8 mouse cellular contexts compared by ENCODE assay signal in the genomic region with DNA sequence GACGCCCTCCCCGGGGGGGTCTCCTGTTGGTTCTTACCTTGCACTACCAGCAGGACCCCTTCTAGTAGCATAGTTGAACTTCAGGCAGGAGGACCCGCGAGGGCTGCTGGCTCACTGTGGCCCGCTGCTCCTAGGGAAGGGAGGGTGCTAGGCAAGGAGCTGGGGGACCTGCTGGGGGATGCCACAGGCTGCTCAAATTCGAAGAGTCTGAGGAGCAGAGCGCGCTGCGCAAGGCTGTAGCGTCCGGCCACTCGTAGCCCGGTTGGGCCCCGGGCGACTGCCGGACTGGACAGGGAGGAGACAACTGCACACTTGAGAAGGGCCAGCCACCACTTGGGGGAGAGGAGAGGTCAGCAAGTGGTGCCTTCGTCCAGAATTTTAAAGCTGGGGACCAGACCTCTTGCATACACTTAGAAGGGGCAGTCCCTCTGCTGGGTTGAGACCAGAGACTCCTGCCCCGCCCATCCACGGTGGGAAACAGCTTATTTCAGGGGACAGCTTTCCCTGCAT. TPM values are rescaled to one million over a fixed set of nuclear protein-coding genes. Genes with fewer than 3 reads are reported as not detected.
DNase-seq lines count a peak whose midpoint lies in the region; ATAC-seq and TF ChIP-seq lines count a peak whose summit lies in the region.

TSS of gene Mamdc2 (minus strand) at position 455 of the 510 bp plus-strand sequence.

- H3K4me3 ChIP-seq in bone marrow, adult 2 months (replicated peaks; ENCODE audit: control insufficient read depth, low read depth, low read length) = peak within 1 kb of the TSS; percentile 56
- peak within 1 kb of the TSS; percentile 37 for H3K4me3 ChIP-seq in forebrain, embryonic 11.5 days (ENCODE audit: low read depth, low read length)
- H3K4me3 ChIP-seq in hindbrain, embryonic 14.5 days (replicated peaks; ENCODE audit: low read length) = peak within 1 kb of the TSS; percentile 37
- H3K4me3 ChIP-seq in liver, embryonic 15.5 days (replicated peaks) = peak within 1 kb of the TSS; percentile 35

- no peak for TF ChIP-seq CTCF in bone marrow, adult 2 months (IDR thresholded peaks at IDR 0.05; ENCODE audit: control insufficient read depth, insufficient read depth, low read length)

- H3K4me2 ChIP-seq in forebrain, embryonic 11.5 days (ENCODE audit: low read depth, low read length, severe bottlenecking) = peak within 1 kb of the TSS; percentile 96
- peak within 1 kb of the TSS; percentile 92 for H3K4me2 ChIP-seq in hindbrain, embryonic 14.5 days (replicated peaks)
- H3K4me2 ChIP-seq in liver, embryonic 15.5 days = peak within 1 kb of the TSS; percentile 62

- ATAC-seq in forebrain, embryonic 11.5 days (replicated peaks; ENCODE audit: low FRiP score) = peak; percentile 61
- ATAC-seq in hindbrain, embryonic 14.5 days (ENCODE audit: low FRiP score) = peak; percentile 65
- ATAC-seq in liver, embryonic 15.5 days (ENCODE audit: insufficient read depth) = no peak
- no peak for ATAC-seq in CD4-positive, CD25-positive, alpha-beta regulatory T cell, adult 4 months

- no peaks in the 10 kb centered on the region for H3K36me3 ChIP-seq in forebrain, embryonic 11.5 days (ENCODE audit: control insufficient read depth, insufficient read depth, low read length)
- H3K36me3 ChIP-seq in hindbrain, embryonic 14.5 days (replicated peaks; ENCODE audit: control insufficient read depth, insufficient read depth) = no peaks in the 10 kb centered on the region
- H3K36me3 ChIP-seq in liver, embryonic 15.5 days (replicated peaks) = no peaks in the 10 kb centered on the region

- 5% methylated on average over 19 of the region's 19 CpGs for WGBS in bone marrow, adult 2 months
- 1% methylated on average over 19 of the region's 19 CpGs for WGBS in forebrain, embryonic 11.5 days
- under 1% methylated on average over 19 of the region's 19 CpGs for WGBS in hindbrain, embryonic 14.5 days
- 2% methylated on average over 19 of the region's 19 CpGs for WGBS in liver, embryonic 15.5 days (ENCODE audit: insufficient replicate concordance)

- peak; percentile 9 to 38 for DNase-seq in layer of hippocampus, postnatal 10 days (ENCODE audit: low spot score in 2 of 2)
- DNase-seq in layer of hippocampus, postnatal 36 days = no peak
- peak; percentile 67 for DNase-seq in forebrain, embryonic 11.5 days (ENCODE audit: low spot score)
- DNase-seq in hindbrain, embryonic 14.5 days (ENCODE audit: low spot score) = no peak
- peak; percentile 56 for DNase-seq in neural tube, embryonic 10.5 days (ENCODE audit: extremely low spot score, low spot score)

- H3K9me3 ChIP-seq in forebrain, embryonic 11.5 days (ENCODE audit: control insufficient read depth, low read length) = no peaks in the 10 kb centered on the region
- H3K9me3 ChIP-seq in hindbrain, embryonic 14.5 days (ENCODE audit: control insufficient read depth, low read length) = 0 out of 2 replicates have a peak, but pooled peaks cover 9% of the 10 kb centered on the region
- no peaks in the 10 kb centered on the region for H3K9me3 ChIP-seq in liver, embryonic 15.5 days (replicated peaks)

- no peak within 1 kb of the TSS; the same call in 1 of the 2 replicates for H3K27ac ChIP-seq in bone marrow, adult 2 months (ENCODE audit: control insufficient read depth, insufficient read depth, low read depth, low read length, poor library complexity)
- H3K27ac ChIP-seq in forebrain, embryonic 11.5 days (ENCODE audit: low read depth, low read length) = no peak within 1 kb of the TSS
- H3K27ac ChIP-seq in hindbrain, embryonic 14.5 days = no peak within 1 kb of the TSS
- no peak within 1 kb of the TSS for H3K27ac ChIP-seq in liver, embryonic 15.5 days (replicated peaks)

- H3K4me1 ChIP-seq in bone marrow, adult 2 months (ENCODE audit: control insufficient read depth, insufficient read depth, low read length) = no peaks in the 10 kb centered on the region; the same call in 1 of the 2 replicates
- H3K4me1 ChIP-seq in forebrain, embryonic 11.5 days (replicated peaks; ENCODE audit: control insufficient read depth, insufficient read depth, low read length) = peaks cover 2% of the 10 kb centered on the region; the same call in 1 of the 2 replicates
- peaks cover 12% of the 10 kb centered on the region for H3K4me1 ChIP-seq in hindbrain, embryonic 14.5 days (replicated peaks; ENCODE audit: control insufficient read depth, insufficient read depth, low read length)
- H3K4me1 ChIP-seq in liver, embryonic 15.5 days (replicated peaks) = peaks cover 6% of the 10 kb centered on the region; the same call in 1 of the 2 replicates

- peak within 1 kb of the TSS; percentile 54 for H3K9ac ChIP-seq in forebrain, embryonic 11.5 days (ENCODE audit: low read length)
- peak within 1 kb of the TSS; percentile 45 for H3K9ac ChIP-seq in hindbrain, embryonic 14.5 days
- no peak within 1 kb of the TSS for H3K9ac ChIP-seq in liver, embryonic 15.5 days

- TF ChIP-seq POLR2A in bone marrow, adult 2 months (IDR thresholded peaks at IDR 0.05; ENCODE audit: borderline replicate concordance, control insufficient read depth, low read depth, low read length) = no peak

- H3K27me3 ChIP-seq in forebrain, embryonic 11.5 days (ENCODE audit: control insufficient read depth, insufficient read depth, low read length) = no peaks in the 10 kb centered on the region; the same call in 1 of the 2 replicates
- 0 out of 2 replicates have a peak, but pooled peaks cover 6% of the 10 kb centered on the region for H3K27me3 ChIP-seq in hindbrain, embryonic 14.5 days (ENCODE audit: control insufficient read depth, insufficient read depth, low read length)
- peaks cover 10% of the 10 kb centered on the region for H3K27me3 ChIP-seq in liver, embryonic 15.5 days

RNA-seq across cellular contexts. Expression of gene Mamdc2, which starts in this region (rescaled TPM):
- 1 to 10 TPM; 2.8 to 3.9 TPM for total RNA-seq in layer of hippocampus, postnatal 10 days (2021)
- total RNA-seq in layer of hippocampus, postnatal 36 days (2021) = under 1 TPM; 0.82 to 0.83 TPM
- polyA plus RNA-seq in bone marrow, adult 2 months (2011; ENCODE audit: insufficient read depth, insufficient read length, low replicate concordance, missing spikeins) = 0.82 TPM in 1 of 2 replicates, not detected in the other
- 1.2 and 1.3 TPM in 2 replicates for polyA plus RNA-seq in forebrain, embryonic 11.5 days (2014; fragmentation: Nextera tagmentation; extraction: Ambion mirVana)
- polyA plus RNA-seq in hindbrain, embryonic 14.5 days (2014; fragmentation: Nextera tagmentation; extraction: Ambion mirVana) = 1.6 and 1.8 TPM in 2 replicates
- polyA plus RNA-seq in liver, embryonic 15.5 days (2015; fragmentation: Nextera tagmentation; extraction: Ambion mirVana) = 0.31 TPM in 2 replicates
- polyA plus RNA-seq in CD4-positive, CD25-positive, alpha-beta regulatory T cell, adult 4 months (2017; shearing (Covaris generic)) = not detected

Comparison
In these comparisons a context has a peak if more than half of its experiments do, and no peak if none do; other contexts are left out.
1. DNase-seq: peak in layer of hippocampus, postnatal 10 days (2 of 2), forebrain, embryonic 11.5 days (single experiment) and neural tube, embryonic 10.5 days (single experiment); none in layer of hippocampus, postnatal 36 days (0 of 2) and hindbrain, embryonic 14.5 days (single experiment).
2. ATAC-seq: peak in forebrain, embryonic 11.5 days (single experiment) and hindbrain, embryonic 14.5 days (single experiment); none in liver, embryonic 15.5 days (single experiment) and CD4-positive, CD25-positive, alpha-beta regulatory T cell, adult 4 months (single experiment).
3. Peak in every context shown above with its lines, with median percentiles within 50 percentile points of each other: H3K4me3 ChIP-seq and H3K4me2 ChIP-seq.